Mouse (Mus musculus) cortical plate, adult 2 months (tissue): ENCODE data around the gene Id2.

ENCODE experiments used
- CTCF ChIP-seq: fragments of 200-500 bp; IDR thresholded peaks from 2 replicates; pipeline ENCODE4 v1.5.1; 2011; ENCODE audit warnings: mild to moderate bottlenecking, control low read depth, low read length; ENCODE audit not compliant: insufficient read depth; ENCODE audit errors: extremely low read depth
- POLR2A ChIP-seq: fragments of 200-500 bp; IDR thresholded peaks from 2 replicates; pipeline ENCODE4 v1.6.1; 2011; ENCODE audit warnings: mild to moderate bottlenecking, low read length, control low read depth; ENCODE audit not compliant: insufficient read depth; ENCODE audit errors: extremely low read depth

- TF ChIP-seq POLR2A = no peak
- TF ChIP-seq CTCF = no peak
Observed at GRCm38 (mm10) chr12:25116126-25116525, 19.2 kb upstream of the Id2 start.
